Mouse (Mus musculus) MN1 (cell line): ENCODE measurements around the gene Coq9.
A peak's percentile ranks its signal among the peaks of the same experiment; 100 is the strongest.
"Not testable (repeated sequence)": the region's sequence is repeated elsewhere in the genome, so short reads cannot be mapped to it uniquely, and the experiment has no call there.

Source experiments
- DNase-seq: peaks from one replicate; pipeline ENCODE4 v3.0.0-alpha.2; 2016; ENCODE audit warnings: low spot score

Coq9 gene

DNA sequence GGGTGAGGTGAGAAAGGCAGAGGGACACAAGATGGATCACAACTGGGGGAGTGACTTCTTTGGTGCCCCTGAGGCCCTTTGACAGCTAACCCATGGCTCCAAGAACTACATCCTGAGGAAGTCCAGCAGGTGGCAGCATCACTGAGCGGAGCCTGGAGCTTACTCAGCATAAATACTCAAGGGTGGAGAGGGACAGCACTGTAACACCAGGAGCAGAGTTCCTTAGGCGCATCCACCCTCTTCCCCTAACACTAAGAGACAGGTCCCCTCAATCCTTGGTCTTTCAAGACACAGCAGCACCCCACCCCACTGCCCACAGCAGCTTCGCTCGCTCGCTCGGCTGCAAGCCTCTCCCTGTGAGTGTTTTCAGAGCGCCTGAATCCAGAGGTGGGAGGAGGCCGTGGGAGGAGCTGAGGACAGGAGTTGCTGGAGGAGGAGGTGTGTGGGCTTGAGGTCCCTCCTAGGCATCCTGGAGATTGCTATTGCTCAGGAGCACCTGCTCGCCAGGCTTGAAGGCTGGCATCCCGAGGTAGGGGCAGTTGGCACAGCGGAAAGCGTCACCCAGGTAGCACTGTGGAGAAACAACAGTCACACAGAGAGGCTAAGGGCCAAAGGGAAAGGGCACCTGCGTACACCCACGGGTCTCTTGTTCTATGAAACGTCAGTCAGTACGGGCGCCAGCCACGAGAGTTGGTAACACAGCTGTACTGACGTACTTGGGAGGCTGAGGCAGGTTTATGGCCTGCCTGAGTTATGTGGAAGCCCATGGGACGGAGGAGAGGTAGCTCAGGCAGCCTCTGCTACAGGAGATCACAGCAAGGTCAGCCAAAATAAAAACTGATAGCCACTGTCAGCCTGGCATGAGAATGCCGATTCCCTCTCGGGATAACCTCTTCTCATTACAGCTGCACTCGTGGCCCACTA, 15.2 kb upstream of the Coq9 start:
- peak; percentile 86 for DNase-seq

DNA sequence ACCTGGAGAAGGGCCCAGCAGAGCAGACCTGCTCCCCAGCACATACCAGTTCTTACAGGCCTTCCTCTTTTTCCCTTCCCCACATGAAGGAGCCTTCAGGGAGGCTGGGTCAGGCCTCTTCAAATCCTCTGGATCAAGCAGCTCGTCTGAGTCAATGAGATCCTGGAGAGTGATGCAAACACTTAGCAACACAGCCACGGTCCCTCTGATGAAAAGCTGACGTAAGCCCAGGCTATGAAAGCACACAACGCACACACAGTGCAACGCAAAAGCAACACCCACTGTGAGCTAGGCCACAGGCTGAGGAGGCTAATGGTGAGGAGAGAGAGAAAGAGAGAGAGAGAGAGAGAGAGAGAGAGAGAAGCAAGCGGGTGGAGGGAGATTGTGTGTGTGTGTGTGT, 13.0 kb upstream of the Coq9 start:
- peak; percentile 93 for DNase-seq

DNA sequence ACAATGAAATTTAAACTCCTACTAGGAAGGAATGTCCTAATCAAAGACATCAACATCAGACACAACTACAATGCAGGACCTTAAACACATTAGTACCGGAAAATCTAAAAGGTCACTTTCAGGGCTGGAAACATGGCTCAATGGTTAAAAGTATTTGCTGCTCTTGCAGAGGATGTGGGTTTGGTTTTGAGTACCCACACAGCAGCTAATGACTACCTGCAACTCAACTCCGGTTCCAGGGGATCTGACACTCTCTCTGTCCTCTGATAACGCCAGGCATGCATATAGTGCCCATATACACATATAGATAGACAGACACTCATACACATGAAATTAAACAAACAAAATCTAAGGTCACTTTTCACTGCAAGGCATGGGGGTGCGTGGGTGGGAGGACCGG, 11.9 kb upstream of the Coq9 start:
- no peak for DNase-seq

DNA sequence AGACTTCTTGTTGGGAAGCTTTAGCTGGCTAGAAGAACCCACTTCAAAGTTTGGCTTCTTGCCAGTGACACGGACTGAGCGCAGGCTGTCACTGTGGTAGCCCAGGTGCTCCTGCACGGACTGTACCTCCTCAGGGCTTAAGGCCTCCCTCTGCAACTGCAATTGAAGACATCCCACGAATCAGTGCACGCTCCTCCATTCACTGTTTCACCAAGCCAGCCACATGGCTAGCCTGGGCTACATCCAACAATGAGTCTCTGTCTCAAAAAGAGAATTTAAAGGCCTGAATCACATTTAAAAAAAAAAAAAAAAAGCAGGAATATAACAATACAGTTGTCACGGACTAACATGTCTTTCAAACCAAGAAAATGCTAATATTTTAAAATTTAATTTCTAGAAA, 9.8 kb upstream of the Coq9 start:
- peak; percentile 61 for DNase-seq

DNA sequence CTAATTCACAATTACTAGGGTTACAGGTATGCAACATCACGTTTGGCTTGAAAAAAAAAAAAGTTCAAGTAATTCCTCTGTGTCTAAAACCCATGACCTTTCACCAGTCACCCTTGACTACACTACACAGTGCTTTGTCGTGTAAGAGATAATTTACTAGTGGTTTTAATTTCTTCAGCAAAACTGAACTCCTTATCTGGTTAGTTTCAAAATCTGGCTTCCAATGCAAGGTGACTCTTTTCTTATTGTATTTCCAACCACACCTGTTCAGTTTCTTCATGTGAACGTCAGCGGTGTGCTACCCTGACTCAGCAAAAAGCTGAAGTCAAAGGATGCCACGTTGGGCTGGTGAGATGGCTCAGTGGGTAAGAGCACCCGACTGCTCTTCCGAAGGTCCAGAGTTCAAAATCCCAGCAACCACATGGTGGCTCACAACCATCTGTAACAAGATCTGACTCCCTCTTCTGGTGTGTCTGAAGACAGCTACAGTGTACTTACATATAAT, 4.2 kb upstream of the Coq9 start:
- DNase-seq = not testable (repeated sequence)

DNA sequence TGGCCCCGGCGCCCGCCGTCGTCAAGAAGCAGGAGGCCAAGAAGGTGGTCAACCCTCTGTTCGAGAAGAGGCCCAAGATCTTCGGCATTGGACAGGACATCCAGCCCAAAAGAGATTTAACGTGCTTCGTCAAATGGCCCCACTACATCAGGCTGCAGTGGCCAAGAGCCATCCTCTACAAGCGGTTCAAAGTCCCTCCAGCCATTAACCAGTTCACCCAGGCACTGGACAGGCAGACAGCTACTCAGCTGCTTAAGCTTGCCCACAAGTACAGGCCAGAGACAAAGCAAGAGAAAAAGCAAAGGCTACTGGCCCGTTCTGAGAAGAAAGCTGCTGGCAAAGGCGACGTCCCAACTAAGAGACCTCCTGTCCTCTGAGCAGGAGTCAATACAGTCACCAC, 2.4 kb upstream of the Coq9 start:
- not testable (repeated sequence) for DNase-seq

DNA sequence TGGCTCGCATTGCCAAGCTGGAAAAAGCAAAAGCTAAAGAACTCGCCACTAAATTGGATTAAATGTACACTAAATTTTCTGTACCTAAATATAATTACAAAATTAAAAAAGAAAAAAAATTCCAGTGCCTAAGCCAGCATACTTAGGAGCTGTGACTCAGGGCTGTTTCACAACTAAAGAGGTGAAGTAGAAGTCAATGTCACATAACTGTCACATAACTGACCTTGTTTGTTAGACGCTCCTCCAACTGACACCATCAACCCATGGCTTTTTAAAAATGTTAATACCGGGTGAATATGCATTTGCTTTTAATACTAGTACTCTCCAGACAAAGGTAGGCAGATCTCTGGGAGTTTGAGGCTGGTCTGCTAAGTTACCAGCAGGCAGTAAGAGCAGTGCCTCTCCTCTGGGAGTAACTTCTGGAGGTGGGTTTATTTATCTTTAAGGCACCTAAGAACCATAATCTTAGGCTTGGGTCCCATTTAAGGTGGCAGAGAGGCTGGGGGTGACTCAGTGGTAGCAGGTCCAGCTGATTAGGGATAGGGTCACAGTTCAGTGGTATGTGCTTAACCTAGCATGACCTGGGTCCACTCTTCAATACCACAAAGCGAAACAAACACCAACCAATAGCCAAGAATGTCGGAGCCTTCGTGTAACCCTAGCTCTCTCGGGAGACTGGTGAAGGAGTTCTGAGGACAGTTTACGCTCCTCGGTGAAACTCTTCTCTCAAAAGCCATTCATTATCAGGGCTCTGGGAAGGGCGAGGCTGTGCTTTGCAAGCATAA, 1.5 kb upstream of the Coq9 start:
- no peak for DNase-seq

DNA sequence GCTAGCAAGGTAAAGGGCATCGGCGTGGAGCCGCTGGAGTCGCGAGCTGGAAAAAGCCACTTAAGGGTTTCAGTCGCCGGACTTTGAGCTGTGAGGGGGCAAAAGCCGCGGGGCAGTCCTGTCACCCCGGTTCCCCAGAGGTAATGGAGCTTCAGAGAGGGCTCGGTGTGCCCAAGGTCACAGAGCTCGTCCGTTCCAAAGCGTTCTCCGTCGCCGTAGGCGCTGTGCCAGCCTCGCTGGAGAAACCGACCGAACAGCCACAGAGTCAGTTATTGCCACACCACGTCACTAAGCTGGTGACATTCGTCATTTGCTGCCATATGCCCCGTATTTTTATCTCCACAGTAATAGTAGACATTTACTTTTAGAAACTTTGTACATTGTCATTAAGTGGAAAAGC, 479 bp downstream of the Coq9 start:
- DNase-seq = peak; percentile 69

DNA sequence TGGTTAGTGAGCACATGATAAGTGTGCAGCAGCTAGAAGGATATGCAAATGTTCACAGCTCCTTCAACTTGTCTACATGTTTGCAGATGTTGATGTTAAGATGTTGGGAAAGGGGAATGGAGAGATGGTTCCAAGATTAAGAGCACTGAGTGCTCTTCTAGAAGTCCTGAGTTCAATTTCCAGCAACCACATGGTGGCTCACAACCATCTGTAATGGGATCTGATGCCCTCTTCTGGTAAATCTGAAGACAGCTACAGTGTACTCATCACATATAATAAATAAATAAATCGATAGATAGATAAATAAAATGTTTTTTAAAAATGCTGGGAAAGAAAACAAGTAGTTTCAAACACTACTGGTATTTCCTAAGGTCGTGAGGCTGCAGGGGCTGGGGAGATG, 3.1 kb downstream of the Coq9 start:
- no peak for DNase-seq

DNA sequence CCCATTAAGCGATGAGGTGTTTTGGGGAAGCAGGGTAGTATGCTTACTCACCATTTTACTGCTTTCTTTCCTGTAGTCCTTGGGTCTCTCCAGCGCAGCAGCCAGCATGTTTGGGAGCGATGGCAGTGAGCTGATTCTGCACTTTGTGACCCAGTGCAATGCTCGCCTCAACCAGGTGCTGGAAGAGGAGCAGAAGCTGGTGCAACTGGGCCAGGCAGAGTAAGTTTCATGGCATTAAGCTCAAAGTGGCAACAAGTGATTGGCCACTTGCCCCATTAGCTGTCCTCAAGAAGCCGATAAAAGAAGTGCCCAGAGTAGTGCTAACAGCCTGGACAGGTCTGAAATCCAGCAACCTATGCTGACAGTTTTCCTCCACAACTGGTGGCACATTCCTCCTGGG, 11.9 kb downstream of the Coq9 start:
- DNase-seq = no peak

DNA sequence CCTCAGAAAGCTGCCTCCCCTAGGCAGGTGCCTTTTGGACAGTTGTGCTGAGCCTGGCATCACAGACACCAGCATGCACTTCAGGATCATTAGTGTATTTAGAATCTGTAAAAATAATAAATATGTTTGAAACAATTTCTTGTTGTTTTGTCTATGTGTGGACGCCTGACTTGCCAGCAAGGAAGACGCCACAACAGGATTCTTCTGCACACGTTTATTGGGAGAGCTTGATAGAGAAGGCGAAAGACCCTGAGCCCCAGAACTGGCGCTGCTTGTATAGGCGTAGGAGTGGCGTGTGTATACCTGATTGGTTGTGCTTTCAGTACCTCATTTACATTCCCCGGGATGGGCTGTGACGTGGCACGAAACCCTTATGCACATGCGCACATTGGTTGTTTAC, 16.6 kb downstream of the Coq9 start:
- not testable (repeated sequence) for DNase-seq

DNA sequence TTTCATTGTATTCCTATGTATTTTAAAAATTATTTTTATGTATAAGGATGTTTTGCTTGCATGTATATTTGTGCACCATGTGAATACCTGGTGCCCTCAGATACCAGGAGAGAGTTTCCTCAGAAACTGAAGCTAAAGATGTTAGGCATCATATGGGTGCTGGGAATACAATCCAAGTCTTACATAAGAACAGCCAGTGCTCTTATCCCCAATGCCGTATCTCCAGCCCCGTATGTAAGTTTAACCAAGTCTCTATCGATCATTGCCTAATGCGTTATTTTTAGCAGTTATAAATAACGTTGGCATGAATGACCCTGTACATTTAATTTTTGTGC, 18.9 kb downstream of the Coq9 start:
- no peak for DNase-seq

DNA sequence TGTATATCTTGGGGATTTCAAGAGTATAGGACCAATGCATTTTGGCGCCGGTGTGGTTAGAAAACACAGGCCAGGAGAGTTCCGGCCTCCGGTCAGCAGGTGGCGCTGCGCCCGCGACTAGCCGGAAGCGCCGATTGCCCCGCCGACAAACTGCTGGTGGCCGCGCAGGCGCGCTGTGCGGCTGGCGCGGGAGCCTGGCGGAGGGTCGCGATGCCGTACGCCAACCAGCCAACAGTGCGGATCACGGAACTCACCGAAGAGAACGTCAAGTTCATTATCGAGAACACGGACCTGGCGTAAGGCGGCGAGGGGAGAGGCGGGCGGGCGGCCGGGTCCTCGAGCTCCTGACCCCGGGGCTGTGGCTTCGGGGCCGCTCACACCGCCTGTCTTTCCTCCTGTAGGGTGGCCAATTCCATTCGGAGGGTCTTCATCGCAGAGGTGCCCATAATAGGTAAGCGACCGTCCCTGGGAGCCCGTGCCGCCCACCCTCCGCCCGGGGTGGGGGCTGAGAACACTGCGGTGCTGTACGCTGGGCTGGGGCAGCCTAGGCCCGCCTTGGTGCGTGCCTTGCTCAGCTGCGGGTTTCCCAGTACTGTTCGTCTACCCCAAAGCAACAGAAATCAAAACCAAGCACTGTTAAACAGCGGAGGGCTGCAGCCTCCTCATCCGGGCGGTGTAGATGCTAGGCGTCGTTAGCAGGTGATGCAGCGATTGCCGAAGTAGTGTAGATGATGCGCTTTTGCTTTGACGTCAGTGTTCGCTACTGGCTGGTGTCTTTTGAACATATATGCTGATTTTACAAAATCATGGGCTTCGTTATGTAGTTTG, 19.4 kb downstream of the Coq9 start, which contains the start of gene Polr2c:
TSS of gene Polr2c (plus strand) at position 105 of the 828 bp plus-strand sequence.
- peak; percentile 94 for DNase-seq

DNA sequence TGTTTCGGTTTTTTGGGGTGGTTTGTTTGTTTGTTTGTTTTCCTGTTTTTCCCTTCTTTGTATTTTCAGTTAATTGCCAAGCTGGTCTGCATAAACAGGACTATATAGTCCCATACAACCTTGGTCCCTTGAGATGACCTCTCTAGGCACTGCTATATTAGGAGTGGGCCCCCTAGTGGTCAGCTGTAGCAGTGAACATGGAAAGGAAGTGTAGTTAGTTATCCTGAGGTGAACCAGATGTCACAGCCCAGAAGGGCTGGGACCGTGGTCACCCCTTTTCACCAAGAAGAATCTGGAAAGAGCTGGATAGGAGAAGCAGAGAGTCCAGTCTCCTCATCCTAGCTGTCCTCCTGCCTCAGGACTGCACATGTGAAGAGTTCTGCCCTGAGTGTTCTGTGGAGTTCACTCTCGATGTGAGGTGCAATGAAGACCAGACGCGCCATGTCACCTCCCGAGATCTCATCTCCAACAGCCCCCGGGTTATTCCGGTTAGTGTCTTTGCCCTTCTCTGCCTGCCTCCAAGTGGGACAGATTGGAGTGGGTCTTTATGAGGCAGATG, 23.3 kb downstream of the Coq9 start:
- DNase-seq = peak; percentile 83

DNA sequence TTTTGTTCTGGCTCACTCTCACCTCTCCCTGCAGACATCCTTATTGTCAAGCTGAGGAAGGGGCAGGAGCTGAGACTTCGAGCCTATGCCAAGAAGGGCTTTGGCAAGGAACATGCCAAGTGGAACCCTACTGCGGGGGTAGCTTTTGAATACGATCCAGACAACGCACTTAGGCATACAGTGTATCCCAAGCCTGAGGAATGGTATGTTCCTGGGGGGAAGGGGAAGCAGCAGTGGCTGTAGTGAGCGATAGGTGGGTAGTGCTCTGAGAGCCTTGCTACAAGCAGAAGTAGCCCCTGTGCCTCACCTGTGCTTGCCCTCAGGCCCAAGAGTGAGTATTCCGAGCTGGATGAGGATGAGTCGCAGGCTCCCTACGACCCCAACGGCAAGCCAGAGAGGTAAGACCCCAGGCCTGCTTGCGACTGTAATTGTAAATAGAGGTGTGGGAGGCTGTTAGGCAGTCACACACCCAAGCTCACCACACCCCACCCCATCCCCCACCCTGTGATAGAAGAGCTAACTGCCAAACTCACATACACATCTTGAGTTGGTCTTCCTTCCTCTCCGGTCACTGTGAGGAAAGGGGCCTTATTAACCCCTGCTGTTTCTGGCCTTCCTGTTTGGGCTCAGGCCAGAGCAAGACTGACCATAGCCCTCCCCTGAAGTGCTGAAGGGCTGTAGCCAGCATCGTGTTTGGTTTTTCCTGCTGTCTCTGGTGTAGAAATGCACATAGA, 24.5 kb downstream of the Coq9 start:
- DNase-seq = no peak

DNA sequence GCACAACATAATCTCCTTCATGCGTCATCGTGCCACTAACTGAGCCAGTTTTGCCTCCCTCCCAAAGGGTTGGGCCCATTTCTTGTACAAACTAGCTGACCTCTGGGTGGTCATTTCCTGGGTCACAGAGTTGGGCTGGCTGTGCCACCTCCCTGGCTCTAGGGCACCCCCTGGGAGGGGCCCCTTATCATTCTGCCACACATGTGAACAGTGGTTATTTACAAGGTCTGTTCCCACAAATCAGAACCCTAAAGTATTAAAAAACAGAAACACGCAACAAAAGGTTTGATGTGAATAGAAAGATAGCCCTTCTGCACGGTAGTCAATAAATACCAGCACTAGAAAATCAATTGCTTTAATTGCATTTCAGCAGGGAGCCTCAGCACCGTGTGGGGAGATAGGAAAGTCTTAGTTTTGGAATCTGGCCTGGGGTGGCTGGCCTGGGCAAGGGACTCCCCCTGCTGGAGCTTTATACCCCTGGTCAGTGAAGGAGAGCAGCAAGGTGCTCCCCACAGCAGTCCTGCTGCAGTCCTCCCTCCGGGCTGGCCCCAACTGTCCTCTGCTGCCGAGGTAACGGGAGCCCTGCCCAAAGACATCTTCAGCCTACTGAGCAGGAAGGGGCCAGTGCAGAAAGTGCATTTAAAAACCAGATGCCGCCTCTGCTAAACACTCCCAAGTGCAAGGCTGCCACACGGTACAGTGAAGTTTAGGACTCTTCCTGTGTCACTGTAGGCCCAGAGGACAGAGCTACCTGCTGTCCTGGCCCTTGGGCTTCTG, 26.0 kb downstream of the Coq9 start:
- DNase-seq = peak; percentile 52

DNA sequence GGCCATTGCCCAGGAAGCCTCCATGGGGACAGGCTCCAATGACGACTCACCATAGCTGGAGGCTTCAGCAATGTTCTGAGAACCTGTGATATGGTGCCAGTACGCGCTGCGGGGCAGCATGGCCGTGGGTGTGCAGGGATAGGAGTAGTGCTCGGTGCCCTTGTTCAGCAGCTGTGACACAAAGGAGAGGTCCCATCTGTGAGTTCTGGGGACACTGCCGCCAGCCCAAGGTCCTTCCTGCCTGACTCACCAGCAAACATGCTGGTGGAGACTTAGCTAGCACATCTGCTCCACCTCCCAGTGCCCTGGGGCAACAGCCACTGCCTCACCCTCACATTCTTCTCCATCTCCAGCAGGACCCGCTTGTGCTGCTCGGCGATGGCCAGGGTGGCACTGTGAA, 27.2 kb downstream of the Coq9 start:
- DNase-seq = no peak

DNA sequence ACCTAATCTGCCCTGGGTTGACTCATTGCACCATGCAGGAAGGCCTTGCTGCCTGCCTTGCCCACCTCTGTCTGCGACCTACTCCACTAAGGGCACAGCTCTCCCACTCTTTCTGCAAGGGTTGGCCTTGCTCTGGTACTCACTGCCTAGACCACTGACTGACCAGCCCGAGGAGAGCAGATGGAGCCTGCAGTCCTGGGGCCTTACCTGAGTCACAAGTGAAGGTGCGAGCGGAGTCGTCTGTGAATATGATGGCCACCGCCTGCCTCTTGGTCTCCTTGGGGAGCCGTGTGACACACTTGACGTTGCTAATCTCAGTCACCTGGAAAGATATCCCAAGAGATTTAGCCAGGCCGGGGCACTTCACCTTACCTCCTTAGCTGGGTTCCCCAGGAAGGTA, 28.8 kb downstream of the Coq9 start:
- no peak for DNase-seq

DNA sequence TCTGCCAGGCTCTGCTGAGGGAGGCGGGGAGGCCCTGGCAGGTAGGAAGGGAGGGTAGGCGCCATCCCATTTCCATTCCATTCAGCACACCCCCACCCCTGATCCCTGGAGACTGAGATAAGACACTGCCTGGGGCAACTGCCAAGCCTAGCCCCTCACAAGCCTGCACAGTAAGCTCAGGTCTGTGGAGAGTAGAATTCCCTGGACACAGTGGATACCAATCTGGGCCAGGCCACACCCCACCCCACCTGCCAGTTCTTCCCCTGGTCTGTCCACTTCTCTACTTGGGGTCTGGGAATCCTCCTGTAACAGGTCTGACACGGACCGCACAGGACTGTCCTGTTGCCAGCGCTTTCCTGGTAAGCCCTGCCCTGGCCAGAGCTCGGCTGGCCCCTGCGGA, 31.0 kb downstream of the Coq9 start:
- DNase-seq = peak; percentile 63

DNA sequence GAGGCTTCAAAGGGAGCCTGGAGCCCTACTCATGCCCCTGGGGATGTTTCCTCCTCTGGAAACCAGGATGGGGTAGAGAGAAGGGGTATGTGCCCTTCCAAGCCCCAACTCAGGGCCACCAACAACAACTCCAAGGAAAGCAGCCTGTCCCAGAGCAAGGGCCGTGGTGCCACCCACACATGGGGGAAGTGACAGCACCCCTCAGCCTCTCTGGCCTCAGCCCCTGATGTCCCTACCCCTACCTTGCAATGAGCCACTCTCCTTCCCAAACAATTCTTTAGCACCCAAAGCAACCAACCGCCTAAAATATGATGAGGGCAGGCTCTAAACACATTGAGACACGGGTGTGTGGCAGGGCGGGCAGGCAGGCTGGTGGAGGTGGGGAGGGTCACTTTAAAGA, 31.9 kb downstream of the Coq9 start:
- no peak for DNase-seq
